Mouse (Mus musculus) heart, postnatal 0 days (tissue): ENCODE results near the gene Kdelc2.

Experiments
- CTCF ChIP-seq: IDR thresholded peaks from 2 replicates; pipeline ENCODE4 v1.5.1; 2016; ENCODE audit warnings: antibody characterized with exemption, control low read depth, low read depth
- EP300 ChIP-seq: IDR thresholded peaks from 2 replicates; pipeline ENCODE4 v1.6.1; 2016; ENCODE audit warnings: antibody characterized with exemption, low read depth

GRCm38 (mm10) chr9:53349211-53349610 lies 34.6 kb upstream of the Kdelc2 start:
- TF ChIP-seq EP300: no peak
- no peak for TF ChIP-seq CTCF
